Mouse (Mus musculus) thymus, postnatal 36 days (tissue): ENCODE data around the gene Def6.

Experiments used
- DNase-seq, 2 experiments: peaks; one replicate each; pipeline ENCODE4 v3.0.0; 2022; ENCODE audit warnings: mixed read lengths in 2 of 2

The Def6 gene

GRCm38 (mm10) chr17:28244214-28244613 is 36.6 kb downstream of the Def6 start:
- no peak for DNase-seq

GRCm38 (mm10) chr17:28244714-28245113 is 37.1 kb downstream of the Def6 start:
- no peak for DNase-seq

GRCm38 (mm10) chr17:28246640-28247039 is 39.1 kb downstream of the Def6 start:
- no peak for DNase-seq

GRCm38 (mm10) chr17:28247613-28248012 is 40.0 kb downstream of the Def6 start:
- no peak for DNase-seq

- no peak for DNase-seq
These were observed 41.5 kb downstream of the Def6 start for GRCm38 (mm10) chr17:28249062-28249461.

- DNase-seq: no peak
These were observed 44.2 kb downstream of the Def6 start for GRCm38 (mm10) chr17:28251579-28252280.

GRCm38 (mm10) chr17:28252281-28252648 is 44.7 kb downstream of the Def6 start:
- no peak for DNase-seq

- no peak for DNase-seq
These were observed 45.6 kb downstream of the Def6 start for GRCm38 (mm10) chr17:28253216-28253615.

- DNase-seq: no peak
These were observed 47.2 kb downstream of the Def6 start for GRCm38 (mm10) chr17:28254804-28255203.

GRCm38 (mm10) chr17:28255651-28256050 is 48.1 kb downstream of the Def6 start:
- no peak for DNase-seq

- peak; percentile 68 to 75 for DNase-seq
These were observed 49.2 kb downstream of the Def6 start for GRCm38 (mm10) chr17:28256651-28257328.

GRCm38 (mm10) chr17:28258325-28258724 is 50.7 kb downstream of the Def6 start:
- DNase-seq: no peak

- DNase-seq: peak; percentile 44 to 49
These were observed 52.4 kb downstream of the Def6 start for GRCm38 (mm10) chr17:28259890-28260542.

- DNase-seq: no peak
These were observed 52.9 kb downstream of the Def6 start for GRCm38 (mm10) chr17:28260543-28260909.

GRCm38 (mm10) chr17:28261795-28262194 is 54.2 kb downstream of the Def6 start:
- no peak for DNase-seq

- DNase-seq: no peak
These were observed 55.8 kb downstream of the Def6 start for GRCm38 (mm10) chr17:28263181-28263894.

GRCm38 (mm10) chr17:28267251-28267650 is 59.7 kb downstream of the Def6 start:
- DNase-seq: no peak

GRCm38 (mm10) chr17:28270165-28270564 is 62.6 kb downstream of the Def6 start:
- peak; percentile 34 to 61 for DNase-seq

GRCm38 (mm10) chr17:28271537-28272266 is 64.1 kb downstream of the Def6 start:
- DNase-seq: no peak

- no peak for DNase-seq
These were observed 64.7 kb downstream of the Def6 start for GRCm38 (mm10) chr17:28272281-28272680.

GRCm38 (mm10) chr17:28272837-28273236 is 65.3 kb downstream of the Def6 start:
- no peak for DNase-seq

GRCm38 (mm10) chr17:28274739-28275138 is 67.2 kb downstream of the Def6 start:
- peak in 1 of 2 experiments; percentile 43 for DNase-seq

- no peak for DNase-seq
These were observed 69.6 kb downstream of the Def6 start for GRCm38 (mm10) chr17:28277226-28277625.
